ENCODE assay signal across 8 mouse cellular contexts in genomic region chr17:83997778-83998177, GRCm38 (mm10).
DNase-seq lines count a peak whose midpoint lies in the region; ATAC-seq and TF ChIP-seq lines count a peak whose summit lies in the region.

No protein-coding gene starts in this region.

- intact Hi-C loops in heart, adult 2 months (cut with DNase I): no loop called here
- intact Hi-C loops in heart, postnatal 25 days (cut with DNase I): loop anchor here (5.0 kb wide), 1 partner anchor 390 kb away; no protein-coding TSS in a partner anchor

- peak; percentile 76 to 85 for DNase-seq in heart, adult 2 months
- DNase-seq in heart, postnatal 25 days (ENCODE audit: low spot score): no peak
- peak; percentile 91 for DNase-seq in adrenal gland, postnatal 14 days
- no peak for DNase-seq in heart, embryonic 10.5 days (ENCODE audit: low spot score)
- peak; percentile 41 to 65 for DNase-seq in layer of hippocampus, adult 2 months (ENCODE audit: low spot score in 2 of 2)
- DNase-seq in lung, postnatal 14 days: peak; percentile 87
- DNase-seq in spleen, postnatal 36 days (ENCODE audit: low spot score in 2 of 2): peak; percentile 63 to 65

- TF ChIP-seq CTCF in heart, adult 2 months (IDR thresholded peaks at IDR 0.05): peak; percentile 81
- TF ChIP-seq CTCF in layer of hippocampus, adult 2 months (conservative IDR thresholded peaks at IDR 0.05): peak; percentile 81

- peaks cover 4% of the 10 kb centered on the region for H3K4me1 ChIP-seq in heart, adult 2 months (ENCODE audit: control insufficient read depth, insufficient read depth, low read length)
- H3K4me1 ChIP-seq in heart, embryonic 10.5 days: peaks cover 21% of the 10 kb centered on the region; the same call in 1 of the 2 replicates
- no peaks in the 10 kb centered on the region for H3K4me1 ChIP-seq in midbrain, embryonic 16.5 days (ENCODE audit: control insufficient read depth, insufficient read depth, low read length)

- no peak overlapping the region for H3K4me2 ChIP-seq in midbrain, embryonic 16.5 days (ENCODE audit: low read length)

- 84% methylated on average over 11 of the region's 11 CpGs for WGBS in heart, adult 2 months
- 84% methylated on average over 11 of the region's 11 CpGs for WGBS in heart, embryonic 10.5 days
- 84% methylated on average over 11 of the region's 11 CpGs for WGBS in midbrain, embryonic 16.5 days

- no peaks in the 10 kb centered on the region for H3K27me3 ChIP-seq in heart, adult 2 months (ENCODE audit: control insufficient read depth, insufficient read depth, low read length)
- peaks cover 27% of the 10 kb centered on the region; the same call in 1 of the 2 replicates for H3K27me3 ChIP-seq in heart, embryonic 10.5 days (ENCODE audit: insufficient read depth, poor library complexity, severe bottlenecking)
- no peaks in the 10 kb centered on the region for H3K27me3 ChIP-seq in midbrain, embryonic 16.5 days (ENCODE audit: control insufficient read depth, insufficient read depth, low read depth, low read length)

- no peaks in the 10 kb centered on the region for H3K9me3 ChIP-seq in heart, embryonic 10.5 days
- H3K9me3 ChIP-seq in midbrain, embryonic 16.5 days (replicated peaks; ENCODE audit: control insufficient read depth, low read length, poor library complexity, severe bottlenecking): no peaks in the 10 kb centered on the region

- no peak overlapping the region for H3K9ac ChIP-seq in heart, adult 2 months (ENCODE audit: low read depth, low read length)
- H3K9ac ChIP-seq in midbrain, embryonic 16.5 days (ENCODE audit: low read depth, low read length): no peak overlapping the region

- TF ChIP-seq EP300 in heart, adult 2 months (IDR thresholded peaks at IDR 0.05; ENCODE audit: insufficient read depth, low read depth, low read length): no peak

- no peaks in the 10 kb centered on the region for H3K36me3 ChIP-seq in heart, adult 2 months (ENCODE audit: control insufficient read depth, insufficient read depth, low read length)
- no peaks in the 10 kb centered on the region for H3K36me3 ChIP-seq in heart, embryonic 10.5 days
- no peaks in the 10 kb centered on the region for H3K36me3 ChIP-seq in midbrain, embryonic 16.5 days (ENCODE audit: control insufficient read depth, insufficient read depth, low read length)

- no peak overlapping the region for H3K27ac ChIP-seq in heart, adult 2 months
- H3K27ac ChIP-seq in heart, embryonic 10.5 days: peak overlapping the region; percentile 11; the same call in 1 of the 2 replicates
- H3K27ac ChIP-seq in layer of hippocampus, adult 2 months: no peak overlapping the region
- H3K27ac ChIP-seq in midbrain, embryonic 16.5 days (ENCODE audit: low read length): no peak overlapping the region

- no peak for ATAC-seq in midbrain, embryonic 16.5 days

- H3K4me3 ChIP-seq in heart, adult 2 months: no peak overlapping the region
- no peak overlapping the region for H3K4me3 ChIP-seq in heart, embryonic 10.5 days
- H3K4me3 ChIP-seq in layer of hippocampus, adult 2 months: no peak overlapping the region
- H3K4me3 ChIP-seq in midbrain, embryonic 16.5 days (ENCODE audit: low read depth, low read length): no peak overlapping the region

- no peaks in the 10 kb centered on the region for H3K79me2 ChIP-seq in heart, adult 2 months (replicated peaks; ENCODE audit: control insufficient read depth, insufficient read depth, low read length)

- TF ChIP-seq POLR2A in heart, adult 2 months (IDR thresholded peaks at IDR 0.05; ENCODE audit: insufficient read depth, low read depth, low read length): no peak

Comparison
In these comparisons a context has a peak if more than half of its experiments do, and no peak if none do; other contexts are left out.
1. DNase-seq: peak in heart, adult 2 months (2 of 2), adrenal gland, postnatal 14 days (single experiment), layer of hippocampus, adult 2 months (2 of 2), lung, postnatal 14 days (single experiment) and spleen, postnatal 36 days (2 of 2); none in heart, postnatal 25 days (single experiment) and heart, embryonic 10.5 days (single experiment).